Mouse (Mus musculus) urinary bladder, adult 18-20 months (tissue): ENCODE results near the gene B3gnt2.

Source experiments
- DNase-seq, 2 experiments: peaks; one replicate each; pipeline ENCODE4 v3.0.0; 2022; ENCODE audit warnings: low spot score in 2 of 2, mixed read lengths in 2 of 2

The B3gnt2 gene

GRCm38 (mm10) chr11:22815143-22815542 lies 45.6 kb downstream of the B3gnt2 start:
- DNase-seq, result no peak

DNA sequence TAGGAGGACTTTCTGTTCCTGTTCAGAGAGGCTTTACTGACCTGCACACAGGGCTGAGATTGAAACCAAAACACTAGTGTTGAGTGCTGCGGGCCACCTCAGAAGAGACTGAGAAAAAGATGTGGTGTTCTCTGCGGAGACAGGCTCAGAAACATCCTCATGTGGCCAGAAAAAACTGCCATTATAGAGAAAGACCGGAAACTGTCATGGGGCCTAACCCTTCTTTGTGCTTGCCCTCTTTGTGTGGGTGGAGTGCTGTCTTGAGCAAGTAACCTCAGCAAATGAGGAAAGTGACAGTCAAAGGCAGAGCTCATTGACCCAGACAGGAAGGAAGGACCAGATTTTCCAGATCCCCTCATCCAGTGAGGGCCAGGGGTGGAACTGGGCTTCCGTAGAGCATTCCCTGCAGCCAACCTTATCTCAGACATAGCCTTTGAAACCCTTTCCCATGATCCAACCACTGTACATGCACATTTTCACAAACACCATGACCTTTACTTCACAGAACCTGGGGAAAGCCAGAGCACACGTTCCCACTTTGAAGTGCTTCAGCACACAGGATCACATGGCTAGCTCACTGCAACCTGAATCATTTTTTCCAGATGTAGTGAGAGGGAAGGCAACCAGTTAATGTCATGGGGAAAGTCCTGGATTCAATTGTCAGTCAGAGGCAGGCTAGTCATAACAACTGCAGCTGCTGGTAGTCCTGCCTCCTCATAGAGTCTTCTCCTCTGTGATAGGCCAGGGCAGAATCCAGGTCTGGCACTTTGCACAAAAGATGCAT lies 46.6 kb downstream of the B3gnt2 start:
- DNase-seq, result no peak

GRCm38 (mm10) chr11:22813427-22813826 lies 47.3 kb downstream of the B3gnt2 start:
- no peak for DNase-seq

- no peak for DNase-seq
Measured at GRCm38 (mm10) chr11:22811413-22811812, 49.3 kb downstream of the B3gnt2 start.

- no peak for DNase-seq
Measured at GRCm38 (mm10) chr11:22809465-22810096, 51.2 kb downstream of the B3gnt2 start.

DNA sequence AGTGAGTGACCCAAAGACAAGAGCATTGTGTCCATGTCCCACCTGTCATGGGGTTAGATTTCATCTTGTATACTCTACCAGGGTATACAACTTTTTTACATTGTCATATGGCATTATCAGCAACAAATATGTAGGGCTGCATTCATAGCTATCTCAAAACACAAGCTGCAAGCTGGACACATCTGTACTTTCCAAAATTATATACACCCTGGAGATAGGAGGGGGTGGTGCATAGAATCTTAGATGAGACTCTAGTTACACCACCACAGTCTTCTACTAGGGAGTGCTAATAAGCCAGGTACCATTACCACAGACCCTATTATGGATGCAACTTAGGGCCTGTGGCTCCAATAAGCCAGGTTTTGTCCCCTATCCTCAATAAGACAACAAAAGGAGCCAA lies 52.7 kb downstream of the B3gnt2 start:
- no peak for DNase-seq

DNA sequence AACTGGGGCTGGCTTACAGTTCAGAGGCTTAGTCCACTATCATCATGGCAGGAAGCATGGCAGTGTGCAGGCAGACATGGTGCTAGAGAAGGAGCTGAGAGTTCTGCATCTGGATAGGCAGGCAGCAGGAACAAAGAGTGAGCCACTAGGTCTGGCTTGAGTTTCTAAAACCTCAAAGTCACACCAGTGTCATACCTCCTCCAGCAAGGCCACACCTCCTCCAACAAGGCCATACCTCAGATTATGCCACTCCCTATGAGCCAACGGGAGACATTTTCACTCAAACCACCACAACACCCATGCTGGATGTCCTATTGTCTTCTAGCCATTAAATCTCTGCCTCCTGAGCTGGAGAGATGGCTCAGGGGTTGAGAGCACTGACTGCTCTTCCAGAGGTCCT lies 55.6 kb downstream of the B3gnt2 start:
- DNase-seq, result no peak

DNA sequence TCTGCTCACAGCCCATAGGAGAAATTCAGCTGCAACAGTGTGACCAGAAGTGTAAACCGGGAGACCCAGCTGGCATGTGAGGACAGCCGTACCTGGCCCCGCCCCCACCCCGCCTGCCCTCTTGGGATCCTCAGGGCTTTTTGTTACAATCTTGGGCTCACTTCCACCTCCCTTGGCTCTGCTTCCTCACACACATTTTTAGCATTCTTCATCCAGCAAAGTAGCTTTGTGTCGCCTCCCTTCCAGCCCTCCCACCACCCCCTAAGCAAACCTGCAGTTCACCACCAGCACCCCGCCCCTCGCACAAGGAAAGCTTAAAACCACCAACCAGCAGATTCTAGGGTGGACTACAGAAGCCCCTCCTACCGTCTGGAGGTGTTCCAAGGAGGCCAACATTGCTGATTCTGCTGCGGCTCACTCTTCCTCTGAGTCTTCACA lies 60.8 kb downstream of the B3gnt2 start:
- DNase-seq, result no peak

GRCm38 (mm10) chr11:22798916-22799315 lies 61.8 kb downstream of the B3gnt2 start:
- no peak for DNase-seq

DNA sequence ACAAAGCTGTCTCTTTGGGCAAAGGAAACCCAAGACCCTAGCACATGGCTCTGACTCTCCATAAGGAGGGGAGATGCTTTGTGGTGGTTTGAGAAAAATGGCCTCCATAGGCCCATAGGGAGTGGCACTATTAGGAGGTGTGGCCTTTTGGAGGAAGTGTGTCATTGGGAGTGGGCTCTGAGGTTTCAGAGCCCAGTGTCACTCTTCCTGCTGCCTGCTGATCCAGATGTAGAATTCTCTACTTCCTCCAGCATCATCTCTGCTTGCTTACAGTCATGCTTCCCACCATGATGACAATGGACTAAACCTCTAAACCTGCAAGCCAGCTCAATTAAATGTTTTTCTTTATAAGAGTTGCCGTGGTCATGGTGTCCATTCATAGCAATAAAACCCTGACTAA lies 66.0 kb downstream of the B3gnt2 start:
- no peak for DNase-seq

DNA sequence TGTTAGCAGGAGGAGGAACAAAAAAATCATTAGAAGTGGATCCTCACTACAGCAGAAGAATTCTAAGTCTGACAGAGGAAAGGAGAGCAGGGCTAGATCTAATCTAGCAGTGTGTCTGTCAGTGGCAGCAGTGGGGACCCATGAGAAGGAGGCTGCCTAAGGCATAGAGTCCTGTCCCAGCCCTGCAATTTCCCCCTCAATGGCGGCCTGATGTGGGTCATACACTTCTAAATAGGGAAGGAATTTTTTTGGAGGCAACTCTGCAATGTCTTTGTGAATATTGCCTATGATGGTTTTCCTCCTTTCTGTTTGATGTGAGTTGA lies 66.9 kb downstream of the B3gnt2 start:
- no peak for DNase-seq

- DNase-seq, result no peak
Measured at GRCm38 (mm10) chr11:22793176-22793880, 67.4 kb downstream of the B3gnt2 start.

- no peak for DNase-seq
Measured at GRCm38 (mm10) chr11:22792149-22792548, 68.6 kb downstream of the B3gnt2 start.

DNA sequence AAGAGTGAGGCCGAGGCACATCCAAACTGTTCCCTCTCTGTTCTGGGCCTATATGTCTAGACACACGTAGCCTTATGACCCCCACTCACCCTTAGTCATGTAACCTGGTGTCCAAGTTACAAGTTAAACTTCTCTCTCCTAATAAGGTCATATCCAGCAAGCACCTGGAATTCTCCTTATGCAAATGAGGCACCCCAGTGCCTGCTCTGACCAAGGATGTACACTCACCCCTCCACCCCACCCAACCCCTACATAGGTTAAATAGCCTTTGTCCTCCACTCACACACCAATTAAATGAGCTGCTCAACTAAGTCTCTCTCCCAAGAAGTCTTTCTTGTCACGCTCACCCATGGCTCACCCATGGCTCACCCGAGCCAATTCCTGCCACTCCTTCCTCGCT lies 69.0 kb downstream of the B3gnt2 start:
- DNase-seq, result no peak

DNA sequence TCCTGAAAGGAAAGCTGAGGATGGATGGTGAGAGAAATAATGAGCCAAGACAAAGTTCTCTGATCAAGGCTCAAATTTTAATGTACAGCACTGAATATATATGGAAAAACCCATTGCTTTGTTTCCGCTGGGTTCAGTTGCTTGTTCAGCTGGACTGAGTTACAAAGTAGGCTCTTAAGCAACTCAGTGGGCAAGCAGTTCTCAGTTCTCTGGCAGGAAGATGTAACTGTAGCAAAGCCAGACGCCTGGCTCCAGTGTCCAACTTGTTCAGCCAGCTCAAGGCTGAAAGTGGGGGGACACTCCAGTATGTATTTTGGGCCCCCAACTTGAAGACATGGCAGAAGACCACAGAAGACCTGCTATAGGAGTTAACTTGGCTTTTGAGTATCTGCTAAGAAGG lies 72.9 kb downstream of the B3gnt2 start:
- no peak for DNase-seq

DNA sequence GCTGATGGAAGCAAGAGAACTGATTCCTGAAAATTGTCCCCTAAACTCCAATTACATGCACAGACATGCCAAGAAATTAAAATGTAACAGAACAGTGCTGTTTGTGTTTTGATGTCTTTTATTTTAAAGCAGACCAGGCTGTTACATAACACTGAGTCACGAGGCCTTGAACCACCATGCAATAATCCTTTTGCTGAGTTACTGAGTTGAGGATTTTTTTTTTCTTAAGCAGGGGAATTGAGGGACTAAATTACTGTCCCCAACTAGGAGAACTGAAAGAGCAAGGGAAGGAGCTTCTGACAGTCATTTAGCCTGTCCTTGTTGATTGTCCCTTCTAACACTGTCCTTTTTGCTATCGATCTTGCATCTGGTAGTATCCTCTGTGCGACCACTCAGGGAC lies 76.3 kb downstream of the B3gnt2 start:
- no peak for DNase-seq

DNA sequence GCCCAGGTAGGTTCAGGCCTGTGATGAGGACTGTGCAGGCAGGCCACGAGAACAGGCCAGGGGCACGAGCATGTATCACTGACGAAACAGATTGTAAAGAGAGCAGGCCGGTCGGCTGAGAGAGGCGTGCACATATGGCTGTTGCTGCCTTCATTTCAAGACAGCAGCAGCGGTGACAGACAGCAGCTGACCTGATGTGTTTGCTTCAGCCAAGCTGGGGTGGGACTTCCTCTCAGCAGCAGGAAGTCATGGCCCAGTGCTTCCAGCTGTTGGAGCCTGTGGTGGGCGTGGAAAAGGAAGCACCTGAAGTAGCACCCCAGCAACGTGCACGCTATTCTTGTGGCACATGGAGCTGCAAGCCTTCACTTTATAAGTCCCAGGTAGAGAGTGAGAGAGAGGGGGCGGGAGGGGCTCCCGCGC lies 78.0 kb downstream of the B3gnt2 start:
- DNase-seq, result no peak

GRCm38 (mm10) chr11:22781190-22781589 lies 79.6 kb downstream of the B3gnt2 start:
- DNase-seq, result no peak

GRCm38 (mm10) chr11:22780761-22781160 lies 80.0 kb downstream of the B3gnt2 start:
- DNase-seq, result no peak

GRCm38 (mm10) chr11:22779821-22780551 lies 80.8 kb downstream of the B3gnt2 start:
- no peak for DNase-seq

DNA sequence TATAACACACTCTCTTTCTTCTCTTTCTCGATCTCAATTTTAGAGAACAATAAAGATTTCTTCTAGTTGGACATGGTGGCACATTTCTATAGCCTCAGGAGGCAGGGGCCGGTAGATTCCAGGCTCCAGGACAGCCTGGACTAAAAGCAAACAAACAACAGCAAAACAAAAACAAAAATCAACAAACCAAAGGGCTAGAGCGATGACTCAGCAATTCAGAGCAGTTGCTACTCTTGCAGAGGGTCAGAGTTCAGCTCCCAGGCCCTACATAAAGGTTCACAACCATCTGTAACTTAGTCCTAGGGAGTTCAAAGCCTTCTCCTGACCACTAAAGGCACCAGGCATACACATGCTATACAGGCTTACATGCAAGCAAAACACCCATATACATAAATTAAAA lies 82.2 kb downstream of the B3gnt2 start:
- no peak for DNase-seq

GRCm38 (mm10) chr11:22777531-22777930 lies 83.2 kb downstream of the B3gnt2 start:
- no peak for DNase-seq
